Mouse (Mus musculus): ENCODE data around the gene Pdcl2.

Gene Pdcl2

DNA sequence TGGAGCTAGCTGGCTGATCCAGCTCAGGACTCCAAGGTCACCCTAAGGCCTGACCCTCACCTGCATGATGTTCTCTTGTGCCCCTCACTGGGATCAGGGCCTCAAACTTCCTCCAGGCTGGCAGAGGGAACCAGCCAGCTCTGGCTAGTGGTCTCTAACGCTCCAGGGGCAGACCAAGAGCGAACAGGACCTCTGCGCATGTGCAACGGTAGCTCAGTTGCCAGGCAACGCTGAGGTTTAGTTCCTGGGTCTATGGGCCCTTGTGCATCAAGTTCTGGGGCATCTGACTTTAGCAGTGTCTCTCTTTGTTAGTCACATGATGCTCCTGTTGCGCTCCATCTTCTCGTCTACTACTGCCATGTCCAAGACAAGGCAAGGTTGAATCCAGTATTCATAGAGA lies at the start of gene Pdcl2:
TSS of gene Pdcl2 (minus strand) at position 204 of the 400 bp plus-strand sequence.
- DNase-seq: no peak

DNA sequence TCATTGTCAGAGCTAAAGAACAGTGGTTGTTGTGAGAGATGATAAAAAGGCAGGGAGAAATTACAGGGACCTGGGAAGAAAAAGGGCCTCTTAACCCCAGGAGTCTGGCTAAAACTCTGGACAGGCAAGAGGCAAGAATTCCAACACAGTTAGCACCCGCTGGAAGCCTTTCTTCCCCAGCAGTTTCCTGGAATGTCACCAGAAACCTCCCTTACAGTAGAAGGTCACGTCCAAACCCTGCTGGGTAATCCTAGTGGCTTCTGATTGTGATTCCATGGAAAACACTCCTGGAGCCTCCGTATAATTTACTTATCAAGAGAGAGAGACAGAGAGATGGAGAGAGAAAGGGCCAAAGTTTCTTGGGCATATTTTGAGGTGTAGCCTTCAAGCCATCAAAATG lies 48.3 kb upstream of the Pdcl2 start:
- no peak for DNase-seq

DNA sequence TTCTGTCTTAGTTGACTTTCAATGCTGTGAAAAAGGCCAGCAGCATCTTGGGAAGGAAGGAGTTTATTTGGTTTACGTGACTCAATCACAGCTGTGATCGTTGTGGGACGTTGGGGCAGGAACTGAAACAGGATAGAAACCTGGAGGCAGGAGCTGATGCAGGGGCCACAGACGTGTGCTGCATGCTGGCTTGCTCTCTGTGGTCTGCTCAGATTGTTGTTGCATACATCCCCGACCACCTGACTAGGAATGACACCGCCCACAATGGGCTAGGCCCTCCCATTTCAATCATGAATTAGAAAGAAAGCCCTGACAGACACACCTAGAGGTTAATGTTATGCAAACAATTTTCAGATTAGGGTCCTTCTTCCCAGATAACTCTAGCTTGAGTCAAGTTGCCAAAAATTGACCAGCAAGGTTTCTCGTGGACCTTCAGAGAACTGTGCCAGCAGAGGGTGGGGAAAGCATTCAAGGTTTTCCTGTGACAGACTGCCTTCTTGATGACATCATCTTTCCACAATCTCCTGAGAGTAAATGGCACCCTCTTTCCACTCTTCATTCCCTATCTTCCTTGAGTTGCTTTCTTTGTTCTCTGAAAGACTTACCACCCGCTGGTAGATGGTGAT lies 38.4 kb upstream of the Pdcl2 start:
- no peak for DNase-seq

DNA sequence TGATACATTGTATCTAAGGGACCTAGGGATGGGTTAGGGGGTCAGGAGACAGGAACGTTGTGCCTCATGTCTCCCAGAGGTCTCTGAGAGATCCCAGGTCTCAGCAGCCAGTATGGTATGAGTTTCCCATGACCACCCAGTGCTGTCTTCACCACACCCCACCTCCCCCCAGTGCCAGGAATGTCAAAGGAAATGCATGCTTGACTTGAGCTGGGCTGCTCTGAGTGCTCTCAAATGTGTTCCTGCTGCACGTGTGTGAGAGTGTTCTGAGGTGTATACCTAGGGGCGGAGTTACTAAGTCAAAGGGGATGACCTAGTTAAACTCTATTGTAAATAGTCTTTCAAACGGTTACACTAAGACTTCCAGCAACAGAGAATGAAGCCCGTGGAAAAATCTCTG lies 34.5 kb upstream of the Pdcl2 start:
- no peak for DNase-seq

DNA sequence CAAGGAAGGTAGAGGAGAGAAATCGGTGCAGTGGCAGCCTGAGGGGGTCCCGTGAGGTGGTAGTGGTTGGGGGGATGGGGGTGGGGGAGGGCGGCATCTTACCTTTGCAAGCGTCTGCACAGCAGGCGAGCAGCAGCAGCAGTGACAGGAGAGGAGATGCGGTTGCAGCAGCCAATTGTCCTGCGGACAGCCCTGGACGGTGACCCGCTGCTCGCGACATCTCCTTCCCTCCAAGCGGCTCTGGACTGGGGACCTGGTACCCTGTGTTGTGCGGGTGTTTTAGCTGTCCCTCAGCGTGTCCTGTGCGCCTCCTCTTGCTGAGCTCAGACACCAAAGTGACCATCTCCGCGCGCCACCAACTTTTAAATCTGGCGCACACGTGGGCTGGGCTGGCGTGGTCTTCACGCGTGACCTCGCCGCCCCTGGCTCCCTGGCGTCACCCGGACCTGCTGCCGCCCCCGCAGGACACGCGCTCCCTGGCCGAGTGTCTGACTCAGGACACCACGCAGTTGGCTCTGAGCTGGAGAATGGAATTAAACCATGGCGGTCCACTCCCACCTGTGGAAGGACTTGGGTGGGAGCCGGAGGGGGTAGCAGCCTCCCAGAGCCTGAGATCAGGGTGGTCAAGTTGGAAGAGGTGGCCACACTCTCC lies 32.6 kb upstream of the Pdcl2 start, which contains the start of gene Nmu:
TSS of gene Nmu (minus strand) at position 336 of the 652 bp plus-strand sequence.
- DNase-seq: no peak

DNA sequence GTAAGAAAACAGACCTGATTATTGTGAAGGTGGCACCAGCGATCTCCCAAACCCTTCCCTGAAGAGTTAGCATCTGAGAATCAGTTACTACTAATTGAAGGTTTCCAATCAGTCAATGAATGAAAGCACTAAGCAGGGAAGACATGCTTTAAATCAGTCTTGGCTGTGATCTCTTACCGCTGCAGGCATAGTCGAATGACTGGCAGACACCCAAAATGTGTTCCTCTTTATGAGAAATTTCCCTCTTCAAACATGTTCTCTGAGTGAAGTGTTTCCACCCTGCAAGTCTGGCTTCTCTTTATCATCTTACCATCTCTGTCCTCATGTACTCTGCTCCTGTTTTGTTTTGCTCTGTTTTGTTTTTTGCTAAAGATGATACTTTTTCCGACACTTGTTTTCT lies 29.8 kb upstream of the Pdcl2 start:
- DNase-seq: no peak

DNA sequence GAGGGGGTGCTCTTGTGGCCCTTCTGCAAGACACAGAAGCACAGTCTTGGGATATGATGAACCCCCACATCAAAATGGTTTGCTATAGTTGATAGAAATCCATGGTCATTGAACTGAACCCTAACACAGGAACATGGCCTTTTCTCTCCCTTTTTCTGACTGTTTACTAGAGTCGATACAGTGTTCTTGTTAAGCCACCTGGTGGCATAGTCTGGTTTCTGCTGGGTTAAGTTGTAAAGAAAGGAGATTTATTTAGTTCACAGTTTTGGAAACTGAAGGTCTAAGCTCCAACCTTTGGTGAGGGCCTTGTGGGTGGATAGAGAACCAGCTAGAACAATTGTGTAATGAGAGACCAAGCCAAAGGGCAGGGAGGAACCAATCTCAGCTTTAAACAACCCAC lies 29.1 kb upstream of the Pdcl2 start:
- no peak for DNase-seq

DNA sequence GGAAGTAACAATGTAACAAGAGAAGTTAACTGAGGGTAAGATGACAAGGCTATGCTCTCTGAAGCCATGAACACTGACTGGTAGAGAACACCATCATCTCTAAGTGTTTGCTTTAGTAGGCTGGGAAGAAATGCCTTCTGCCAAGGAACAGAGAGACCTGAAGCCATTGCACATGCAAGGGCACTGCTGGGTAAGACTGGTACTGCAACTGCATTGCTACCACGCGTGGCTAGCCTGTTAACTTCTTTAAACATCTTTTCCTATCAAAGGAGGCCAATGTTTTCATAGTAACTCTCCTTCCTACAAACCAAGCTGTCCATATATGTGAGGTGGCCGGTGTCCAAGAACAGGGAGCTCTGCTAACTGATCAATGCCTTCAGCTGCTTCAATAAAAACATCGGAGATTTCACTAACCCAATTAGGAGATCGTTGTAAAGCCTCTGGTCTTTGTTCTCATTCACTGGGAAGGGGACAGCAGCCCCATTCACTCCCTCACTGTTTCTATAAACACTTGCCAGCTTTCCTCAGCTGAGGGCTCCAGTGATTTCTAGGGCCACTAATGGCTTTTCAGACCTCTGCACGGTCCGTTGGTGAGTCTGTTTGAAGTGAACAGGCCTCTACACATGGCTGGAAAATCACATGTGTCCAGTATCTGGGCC lies 21.1 kb upstream of the Pdcl2 start:
- DNase-seq: no peak

DNA sequence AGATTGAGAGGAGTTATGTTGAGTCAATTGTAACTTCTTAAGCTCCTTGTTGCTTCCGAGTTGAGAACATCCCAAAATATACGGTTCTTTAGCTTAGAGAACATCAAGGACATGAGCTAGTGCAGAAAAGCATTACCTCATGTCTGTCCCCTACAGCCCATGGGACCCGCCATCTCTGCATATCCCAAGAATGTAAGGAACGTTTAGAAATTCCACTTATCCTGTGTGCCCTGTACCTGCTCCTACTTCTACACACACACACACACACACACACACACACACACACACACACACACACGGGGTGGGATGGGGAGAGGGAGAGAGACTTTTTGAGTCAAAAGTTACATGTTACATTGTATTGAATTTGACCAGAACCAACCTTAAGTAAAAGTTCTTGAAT lies 20.6 kb upstream of the Pdcl2 start:
- DNase-seq: no peak

DNA sequence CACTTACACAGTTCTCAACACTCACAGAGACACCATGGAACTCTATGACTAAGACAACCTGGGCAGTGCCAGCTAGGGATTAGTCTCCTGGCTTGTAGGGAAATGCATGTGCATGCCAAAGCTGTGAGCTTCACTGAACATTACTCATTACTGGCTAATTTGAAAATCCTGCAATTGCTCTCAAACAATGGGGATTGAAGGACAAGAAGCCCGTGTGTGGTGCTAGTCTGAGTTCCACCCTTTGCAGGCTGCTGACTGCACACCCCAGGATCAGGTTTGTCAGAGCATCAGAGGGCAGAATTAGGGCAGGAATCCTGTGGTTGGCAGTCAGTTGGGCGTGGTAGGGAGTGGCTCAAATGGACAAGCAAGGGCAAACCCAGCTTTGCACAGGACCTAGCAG lies 15.2 kb upstream of the Pdcl2 start:
- DNase-seq: no peak

DNA sequence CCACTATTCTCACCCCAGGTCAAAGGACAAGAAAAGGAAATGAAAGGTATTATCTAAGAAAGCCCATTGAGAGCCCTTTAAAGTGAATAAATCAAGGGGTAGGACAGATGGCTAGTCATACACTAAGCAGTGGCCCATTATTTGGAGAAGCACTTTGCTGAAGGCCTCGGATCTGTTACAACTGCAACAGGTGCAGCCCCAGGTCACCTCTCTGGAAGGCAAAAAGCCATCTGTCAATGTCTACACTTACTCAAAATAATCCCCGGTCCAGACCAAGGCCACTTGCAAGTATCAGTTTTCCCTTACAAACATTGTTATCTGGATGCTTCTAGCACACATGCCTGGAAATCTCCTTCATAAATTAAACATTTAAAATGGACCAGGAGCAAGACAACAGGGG lies 10.0 kb upstream of the Pdcl2 start:
- DNase-seq: no peak

DNA sequence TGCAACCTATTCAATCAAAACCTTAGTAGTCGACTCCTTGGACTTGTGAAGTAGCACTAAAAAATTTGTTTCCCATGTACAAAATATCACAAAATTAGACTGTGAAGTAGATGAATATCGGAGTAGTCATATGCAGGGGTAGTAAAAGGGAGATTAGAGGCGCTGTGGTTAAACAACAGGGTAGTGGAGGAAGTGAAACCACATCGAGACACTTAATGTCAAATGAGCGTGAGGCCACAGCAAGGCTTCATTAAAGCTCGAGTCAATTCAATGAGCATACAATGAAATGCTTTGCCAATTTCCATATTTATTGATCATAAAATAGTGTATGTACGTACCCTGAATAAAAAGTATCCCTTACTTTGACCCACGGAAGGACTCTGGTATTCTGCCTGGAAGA lies 6.1 kb upstream of the Pdcl2 start:
- DNase-seq: no peak

DNA sequence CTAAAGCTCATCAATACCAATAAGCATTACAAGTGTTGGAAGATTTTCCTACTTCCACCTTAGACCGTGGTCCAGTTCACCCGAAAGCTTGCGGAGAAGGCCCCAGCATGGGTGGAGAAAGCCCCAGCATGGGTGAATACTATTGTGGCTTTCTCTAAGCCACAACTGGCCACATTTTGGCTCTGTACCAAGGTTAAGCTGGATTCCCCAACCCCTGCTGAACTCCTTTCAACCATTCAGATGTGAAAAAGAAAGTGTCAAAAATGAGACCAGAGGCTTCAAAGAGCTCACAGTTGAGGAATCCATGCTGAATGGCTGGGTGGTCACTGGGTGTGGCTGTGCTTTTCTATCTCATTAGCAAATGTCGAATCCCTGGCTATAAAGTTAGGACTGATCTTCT lies 2.9 kb upstream of the Pdcl2 start:
- no peak for DNase-seq

DNA sequence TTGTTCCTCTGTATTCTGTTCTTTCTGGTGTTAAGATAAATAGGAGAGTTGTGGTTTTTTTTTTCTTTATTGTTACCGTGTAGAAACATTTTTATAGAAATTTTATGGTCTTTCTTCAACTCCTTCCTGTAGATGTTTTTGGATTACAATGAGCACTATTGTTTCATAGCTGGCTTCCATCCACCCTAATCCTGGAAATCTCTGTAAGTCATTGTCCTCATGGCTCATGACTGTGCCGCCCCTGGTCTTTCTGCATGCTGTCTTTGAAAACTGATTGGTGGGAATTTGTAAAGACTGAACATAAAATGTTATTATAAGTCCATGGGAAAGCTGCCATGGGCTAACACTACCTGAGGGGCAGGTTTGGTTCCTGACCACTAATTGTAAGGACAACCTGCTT lies 3.7 kb downstream of the Pdcl2 start:
- no peak for DNase-seq

DNA sequence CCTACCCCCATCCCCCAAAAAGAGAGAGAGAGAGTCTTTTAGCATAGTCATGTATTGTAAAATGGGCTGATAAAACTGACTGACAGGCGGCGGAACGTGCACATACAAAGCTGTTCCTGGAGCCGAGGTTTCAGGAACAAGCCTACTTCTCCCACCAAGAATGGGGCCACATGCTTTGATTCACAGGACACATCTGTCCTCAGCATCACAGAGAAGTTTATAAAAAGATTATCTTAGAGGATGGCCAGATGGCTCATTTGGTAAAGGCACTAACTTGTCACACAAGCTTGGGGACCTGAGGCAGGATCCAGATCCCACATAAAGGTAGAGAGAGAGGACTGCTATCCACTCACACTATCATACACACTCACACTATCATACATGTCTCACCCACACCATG lies 5.8 kb downstream of the Pdcl2 start:
- DNase-seq: no peak

DNA sequence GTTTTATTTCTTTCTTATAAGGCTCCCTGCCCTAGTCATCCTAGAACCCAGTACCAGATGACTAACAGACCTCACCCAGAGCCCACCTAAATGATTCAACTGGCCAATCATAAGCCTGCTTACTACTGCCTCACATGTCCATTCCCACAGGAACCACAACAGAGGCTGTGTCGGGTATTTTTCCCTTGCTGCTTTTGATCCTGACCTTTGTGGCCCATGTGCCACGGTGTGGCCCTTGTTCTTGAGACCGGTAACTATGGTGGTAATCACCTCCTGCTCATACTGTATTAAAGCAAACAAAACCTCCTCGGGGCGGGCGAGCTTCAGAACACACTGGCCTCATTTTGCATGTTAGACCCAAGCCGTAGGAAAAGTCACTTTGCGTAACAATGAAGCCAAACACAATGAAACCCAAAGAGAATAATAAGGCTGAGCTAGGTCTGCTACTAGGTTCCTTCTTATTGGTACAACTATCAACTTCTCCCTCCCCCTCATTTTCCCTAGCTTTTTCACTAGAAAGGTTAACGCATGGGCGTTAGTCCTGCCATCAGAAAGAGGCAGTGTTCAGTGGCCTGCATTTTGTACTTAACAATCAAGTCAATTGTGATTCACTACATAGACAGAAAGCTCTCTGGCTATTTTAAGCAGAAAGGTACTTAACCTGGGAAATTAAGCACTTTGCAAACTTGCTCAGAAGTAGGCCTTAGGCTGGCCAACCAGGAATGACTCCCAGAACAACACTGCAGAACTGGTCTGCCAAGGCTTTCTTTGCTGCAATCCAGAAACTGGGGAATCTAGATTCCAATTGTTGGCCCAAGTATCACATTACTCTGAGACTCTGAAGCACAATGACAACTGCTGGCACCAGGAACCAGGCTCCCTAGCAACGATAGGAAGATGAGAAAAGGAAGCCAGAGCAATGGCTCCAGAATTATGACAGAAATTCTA lies 9.4 kb downstream of the Pdcl2 start:
- DNase-seq: no peak

DNA sequence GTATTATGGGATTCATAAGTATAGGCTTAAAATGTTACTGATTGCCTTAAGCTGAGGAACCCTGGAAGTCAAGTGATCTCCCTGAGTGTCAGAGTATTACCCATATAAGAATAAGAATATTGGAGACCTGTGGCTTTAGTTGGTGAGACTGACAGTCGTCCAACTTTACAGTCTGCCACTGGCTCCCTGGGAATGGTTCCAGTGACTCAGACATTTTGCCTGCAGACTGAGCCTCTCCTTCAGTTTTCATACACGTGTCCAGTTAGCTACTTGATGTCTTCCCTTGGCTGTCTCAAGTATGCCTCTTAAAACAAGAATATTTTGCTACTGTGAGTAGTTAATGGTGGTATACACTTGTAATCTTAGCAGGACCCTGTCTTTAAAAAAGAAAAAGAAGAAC lies 22.8 kb downstream of the Pdcl2 start:
- DNase-seq: no peak

DNA sequence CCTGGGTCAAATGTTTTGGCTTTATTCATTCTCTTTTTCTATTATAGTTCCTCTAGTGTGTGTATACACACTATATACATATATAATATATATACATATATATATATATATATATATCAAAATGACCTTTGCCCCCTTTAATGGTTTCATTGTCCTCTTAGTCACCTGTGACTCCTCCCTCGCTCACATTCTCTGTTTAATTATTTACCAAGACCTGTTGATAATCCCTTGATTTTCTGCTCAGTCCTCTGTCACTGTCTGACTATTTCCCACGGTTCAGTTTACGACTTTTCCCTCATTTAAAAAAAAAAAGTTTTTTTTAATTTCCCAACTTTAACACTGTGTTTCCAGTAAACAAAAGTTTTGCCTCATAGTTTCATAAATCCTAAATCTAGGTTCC lies 24.7 kb downstream of the Pdcl2 start:
- no peak for DNase-seq

DNA sequence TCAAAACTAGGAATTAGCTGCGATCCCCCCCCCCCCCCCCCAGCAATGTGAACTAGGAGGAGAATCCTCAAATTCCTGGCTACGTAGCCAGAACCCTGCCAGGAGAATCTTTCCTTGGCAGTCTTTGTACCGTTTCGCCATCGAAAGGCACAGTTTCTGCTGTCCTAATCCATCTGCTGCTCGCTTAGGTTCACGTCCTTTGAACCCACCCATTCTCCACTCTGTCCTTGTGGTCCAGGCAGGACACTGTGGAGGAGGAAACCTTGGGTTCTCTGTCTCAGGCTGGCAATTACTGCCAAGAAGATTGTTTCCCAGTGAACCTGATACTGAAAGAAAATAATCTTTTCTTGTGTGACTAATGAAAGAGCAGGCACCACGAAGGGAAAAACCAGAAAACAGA lies 25.3 kb downstream of the Pdcl2 start:
- no peak for DNase-seq

DNA sequence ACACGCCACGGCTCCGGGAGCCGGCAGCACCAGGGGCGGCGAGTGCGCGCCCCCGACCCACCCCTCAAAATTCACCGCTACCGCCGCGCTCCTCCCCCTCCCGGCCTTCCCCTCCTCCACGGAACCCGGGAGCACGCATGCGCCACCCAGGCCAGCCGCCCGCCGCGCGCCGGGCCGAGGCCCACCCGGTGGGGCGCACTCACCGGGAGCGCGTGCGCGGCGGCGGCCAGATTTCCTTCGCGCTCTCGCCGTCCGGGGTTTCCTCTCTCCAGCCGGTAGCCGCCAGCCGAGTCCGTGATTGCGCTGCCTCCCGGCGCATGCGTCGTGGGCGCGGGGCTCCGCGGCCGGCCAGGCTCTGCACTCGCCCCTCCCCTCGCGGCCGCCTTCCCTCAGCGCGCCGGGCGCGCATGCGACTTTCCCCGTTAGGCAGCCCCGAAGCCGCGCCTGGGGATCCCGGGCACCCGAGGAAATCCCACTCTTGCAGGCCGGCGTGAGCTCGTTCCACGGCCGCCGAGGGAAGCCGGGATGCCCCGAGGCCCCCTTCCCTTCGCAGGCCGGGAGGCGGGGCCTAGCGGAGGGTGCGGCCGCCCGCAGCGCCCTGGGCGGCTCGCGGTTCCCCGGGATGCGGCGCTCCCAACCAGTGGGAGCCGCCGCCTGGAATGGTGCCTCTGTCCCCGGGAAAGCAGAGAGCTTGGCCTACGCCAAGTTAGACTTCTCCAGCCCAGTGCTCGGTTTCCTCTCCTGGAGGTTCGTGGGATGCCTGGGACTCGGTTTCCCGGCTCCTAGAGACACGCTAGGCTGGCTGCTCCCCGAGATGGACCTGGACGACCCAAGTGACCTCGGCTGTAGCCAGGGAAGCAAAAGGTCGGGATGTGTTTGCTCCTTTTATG lies 26.3 kb downstream of the Pdcl2 start, which contains the start of gene Clock:
TSS of gene Clock (minus strand) at position 341 of the 890 bp plus-strand sequence.
- DNase-seq: peak; percentile 67 to 68

DNA sequence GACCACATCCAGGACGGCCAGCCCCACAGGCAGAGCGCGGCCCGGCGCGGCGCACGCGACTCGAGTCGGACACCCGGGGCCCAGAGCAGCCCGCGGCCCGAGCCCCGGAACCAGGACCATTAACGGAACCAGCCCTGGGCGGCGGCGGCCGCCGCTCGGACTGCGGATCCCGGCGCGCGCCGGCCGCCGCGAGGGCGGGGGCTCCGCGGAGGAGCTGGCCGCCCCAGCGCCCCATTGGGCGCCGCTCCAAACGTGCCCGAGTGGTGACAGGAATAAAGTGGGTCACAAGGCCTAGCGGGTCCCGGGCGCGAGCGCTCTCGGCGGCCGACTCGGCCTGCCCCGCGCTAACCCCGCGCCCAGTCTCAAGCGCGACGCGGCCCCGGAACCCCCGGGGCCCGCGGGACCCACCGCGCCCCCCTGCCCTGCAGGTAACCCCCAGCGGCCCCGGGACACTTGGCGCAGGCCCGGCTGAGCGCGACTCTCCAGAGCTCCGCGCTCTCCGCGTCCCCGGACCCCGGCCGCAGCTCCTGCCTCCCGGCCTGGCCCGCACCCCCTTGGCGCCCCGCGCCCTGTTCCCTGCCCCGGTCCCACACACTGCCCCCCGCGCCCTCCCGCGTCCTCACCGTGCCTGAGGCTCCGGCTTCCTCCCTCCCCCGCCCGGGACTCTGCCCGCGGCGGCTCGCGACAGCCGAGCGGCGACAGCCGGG lies 27.1 kb downstream of the Pdcl2 start:
- DNase-seq: peak; percentile 37 to 46

DNA sequence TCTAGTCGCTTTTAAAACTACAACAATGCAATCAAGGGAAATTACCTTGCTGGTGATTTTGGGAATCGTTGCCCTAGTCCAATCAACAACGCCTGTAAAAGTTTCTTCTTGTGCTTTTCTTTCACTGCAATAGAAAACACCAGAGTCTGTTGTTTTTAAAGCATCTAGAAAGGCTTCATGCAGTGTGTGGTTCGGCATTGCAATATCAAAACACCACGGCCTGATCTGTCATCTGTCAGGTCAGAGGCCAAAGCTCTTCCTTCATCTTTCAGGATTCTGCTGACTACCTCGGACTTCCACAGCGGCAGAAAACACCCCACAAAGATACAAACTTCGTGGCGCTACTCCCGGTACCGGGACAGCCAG lies 27.6 kb downstream of the Pdcl2 start:
- DNase-seq: no peak

Measured in thymus, adult 18-20 months (tissue).